ENCODE assay signal across 22 mouse cellular contexts in the genomic region with DNA sequence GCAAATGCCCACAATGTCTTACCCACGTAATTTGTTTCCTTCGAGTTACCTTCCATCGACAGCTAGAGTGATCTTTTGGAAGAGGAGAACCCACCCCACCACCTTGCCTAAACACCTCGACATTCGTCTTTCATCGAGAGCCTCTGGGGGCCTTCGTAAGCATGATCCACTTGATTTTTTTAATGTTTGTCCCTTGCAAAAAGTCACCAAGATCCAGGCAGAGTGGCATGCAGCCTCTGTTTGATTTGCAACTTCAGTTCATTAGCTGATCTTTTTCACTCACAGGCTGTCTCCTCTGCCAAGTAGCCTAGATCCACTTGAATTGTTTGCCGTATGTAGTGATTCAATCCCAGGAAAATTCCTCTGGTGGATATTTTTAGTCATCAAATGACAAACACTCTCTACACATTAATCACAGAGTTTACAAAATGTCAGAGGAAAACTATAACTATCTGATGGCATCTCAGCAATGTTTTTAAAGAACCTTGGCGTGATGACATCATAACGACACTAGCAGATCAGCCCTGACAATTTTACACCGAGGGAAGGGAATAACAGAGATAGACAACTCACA. TPM values are rescaled to one million over a fixed set of nuclear protein-coding genes. Genes with fewer than 3 reads are reported as not detected.
DNase-seq lines count a peak whose midpoint lies in the region; ATAC-seq and TF ChIP-seq lines count a peak whose summit lies in the region.
"Had no signal": no experiment of that assay in that cellular context is flagged by ENCODE, and none has a peak within 500 bp of the region (broad histone marks: within the 10 kb centered on the region; RNA-seq: fewer than 3 reads in every experiment).

No protein-coding gene starts in this region.

- no peak overlapping the region for H3K27ac ChIP-seq in liver, embryonic 11.5 days (ENCODE audit: low read depth, low read length)
- H3K27ac ChIP-seq: embryonic facial prominence, embryonic 10.5 days; forebrain, embryonic 10.5 days; heart, embryonic 10.5 days; hindbrain, embryonic 12.5 days had no signal

- H3K27me3 ChIP-seq in liver, embryonic 11.5 days (replicated peaks; ENCODE audit: control insufficient read depth, insufficient read depth, low read length), result no peaks in the 10 kb centered on the region
- H3K27me3 ChIP-seq in Patski, result no peaks in the 10 kb centered on the region
- H3K27me3 ChIP-seq: hindbrain, embryonic 12.5 days had no signal

- POLR2A ChIA-PET in Patski (lab: Charles Lee), result interaction anchor here (1.4 kb wide), 1 partner anchor 12 kb away, joined by 3 read pairs; no protein-coding TSS in a partner anchor

- in situ Hi-C loops in Patski (cut with MboI; ENCODE audit: low pct_unique_long_range_greater_than_20kb), result loop anchor here (10.0 kb wide), 1 partner anchor 55 kb away; a partner anchor contains a TSS

- CTCF ChIA-PET in Patski (lab: Charles Lee), result interaction anchor here (1.4 kb wide), 1 partner anchor 19 kb away, joined by 4 read pairs; no protein-coding TSS in a partner anchor

- no peak overlapping the region for H3K4me2 ChIP-seq in liver, embryonic 11.5 days
- H3K4me2 ChIP-seq: hindbrain, embryonic 12.5 days had no signal

- no peaks in the 10 kb centered on the region for H3K4me1 ChIP-seq in liver, embryonic 11.5 days (replicated peaks; ENCODE audit: control insufficient read depth, insufficient read depth, low read length)
- H3K4me1 ChIP-seq: heart, embryonic 10.5 days; hindbrain, embryonic 12.5 days had no signal

- WGBS in liver, embryonic 11.5 days, result 83% methylated on average over 11 of the region's 11 CpGs

- H3K9ac ChIP-seq in liver, embryonic 11.5 days (ENCODE audit: low read depth, low read length), result no peak overlapping the region
- H3K9ac ChIP-seq: hindbrain, embryonic 12.5 days had no signal

- no peak for ATAC-seq in liver, embryonic 11.5 days (replicated peaks; ENCODE audit: low FRiP score)
- ATAC-seq in Patski, result no peak
- ATAC-seq: activated CD4-positive, CD25-positive, alpha-beta regulatory T cell, adult 4 months; forebrain, embryonic 14.5 days; hindbrain, embryonic 16.5 days had no signal

- H3K4me3 ChIP-seq in liver, embryonic 11.5 days (ENCODE audit: low read depth, low read length), result no peak overlapping the region
- H3K4me3 ChIP-seq: embryonic facial prominence, embryonic 10.5 days; erythroblast, embryonic 14.5 days; forebrain, embryonic 10.5 days; heart, embryonic 10.5 days; hindbrain, embryonic 12.5 days had no signal

- no peaks in the 10 kb centered on the region for H3K36me3 ChIP-seq in liver, embryonic 11.5 days (ENCODE audit: control insufficient read depth, insufficient read depth, low read length)
- H3K36me3 ChIP-seq: embryonic facial prominence, embryonic 10.5 days; forebrain, embryonic 10.5 days; heart, embryonic 10.5 days; hindbrain, embryonic 12.5 days had no signal

- no peak for TF ChIP-seq CTCF in Patski (IDR thresholded peaks at IDR 0.05)

- no peaks in the 10 kb centered on the region for H3K9me3 ChIP-seq in liver, embryonic 11.5 days (ENCODE audit: control insufficient read depth, low read length)
- H3K9me3 ChIP-seq: heart, embryonic 10.5 days; hindbrain, embryonic 12.5 days had no signal

- peak; percentile 15 for DNase-seq in liver, embryonic 11.5 days (ENCODE audit: low spot score)
- no peak for DNase-seq in liver
- DNase-seq in lung, postnatal 10 days, result peak; percentile 2
- no peak for DNase-seq in lung, postnatal 36 days
- peak; percentile 20 for DNase-seq in Patski (ENCODE audit: low read depth, low spot score)
- no peak for DNase-seq in adrenal gland, postnatal 14 days
- no peak for DNase-seq in right cerebral cortex, postnatal 10 days (ENCODE audit: low spot score in 2 of 2)
- DNase-seq: adrenal gland, postnatal 25 days; cerebellum, adult 2 months; cerebellum, postnatal 10 days; gastrocnemius, postnatal 10 days; heart, adult 18-20 months; heart, postnatal 10 days; heart, postnatal 4 days had no signal

RNA-seq across cellular contexts. Expression of a gene that starts 54.8 kb away (rescaled TPM):
- 296 TPM in 2 replicates for polyA plus RNA-seq in liver, embryonic 11.5 days (2014; fragmentation: Nextera tagmentation; extraction: Ambion mirVana)
- 4,339 TPM for polyA plus RNA-seq in Patski (2021)
- 788 and 846 TPM in 2 replicates for total RNA-seq in adrenal gland, postnatal 14 days (2021)

Comparison
In these comparisons a context has a peak if more than half of its experiments do, and no peak if none do; other contexts are left out.
1. DNase-seq: peak in liver, embryonic 11.5 days (single experiment), lung, postnatal 10 days (single experiment) and Patski (single experiment); none in liver (single experiment), lung, postnatal 36 days (single experiment), adrenal gland, postnatal 14 days (single experiment) and right cerebral cortex, postnatal 10 days (0 of 2).
2. RNA of a gene that starts 54.8 kb away (polyA plus RNA-seq): 4,339 TPM in Patski (single experiment); 296 TPM in liver, embryonic 11.5 days; every median in the first group is over 10 times any median in the second.